22 mouse cellular contexts compared by ENCODE assay signal in the genomic region with DNA sequence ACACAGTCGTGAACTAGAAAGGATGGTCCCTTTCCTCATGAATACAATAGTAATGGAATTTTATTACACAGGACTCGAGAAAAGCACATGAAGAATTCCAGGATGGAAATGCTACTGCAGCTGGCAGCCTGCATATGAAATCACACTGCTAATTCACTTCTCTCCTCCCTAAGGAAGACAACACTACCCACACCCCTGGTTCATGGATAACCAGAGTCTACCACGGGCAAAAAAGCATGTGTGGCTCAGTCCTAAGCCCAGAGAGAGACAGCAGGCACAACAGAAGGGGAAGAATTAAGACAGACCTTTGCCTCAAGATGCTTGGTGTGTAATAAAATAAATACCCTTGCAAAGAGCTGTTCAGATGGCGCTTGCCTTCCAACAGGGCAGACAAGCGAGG.
DNase-seq lines count a peak whose midpoint lies in the region; ATAC-seq and TF ChIP-seq lines count a peak whose summit lies in the region.
"Had no signal": no experiment of that assay in that cellular context is flagged by ENCODE, and none has a peak within 500 bp of the region (broad histone marks: within the 10 kb centered on the region; RNA-seq: fewer than 3 reads in every experiment).

No protein-coding gene starts in this region.

- H3K4me1 ChIP-seq in forebrain, embryonic 10.5 days: no peaks in the 10 kb centered on the region
- no peaks in the 10 kb centered on the region for H3K4me1 ChIP-seq in forebrain, embryonic 12.5 days
- H3K4me1 ChIP-seq in hindbrain, postnatal 0 days (ENCODE audit: insufficient read depth, low read length): no peaks in the 10 kb centered on the region; the same call in 1 of the 2 replicates
- H3K4me1 ChIP-seq in hindbrain, embryonic 16.5 days (ENCODE audit: control insufficient read depth, insufficient read depth, low read depth, low read length): no peaks in the 10 kb centered on the region
- H3K4me1 ChIP-seq in neural tube, embryonic 15.5 days: peaks cover 22% of the 10 kb centered on the region; the same call in 1 of the 2 replicates
- H3K4me1 ChIP-seq: heart, embryonic 12.5 days; heart, embryonic 15.5 days had no signal

- H3K36me3 ChIP-seq in forebrain, embryonic 10.5 days (replicated peaks): no peaks in the 10 kb centered on the region
- no peaks in the 10 kb centered on the region for H3K36me3 ChIP-seq in forebrain, embryonic 12.5 days (replicated peaks)
- no peaks in the 10 kb centered on the region for H3K36me3 ChIP-seq in hindbrain, postnatal 0 days (ENCODE audit: insufficient read depth, low read length)
- no peaks in the 10 kb centered on the region for H3K36me3 ChIP-seq in hindbrain, embryonic 16.5 days (ENCODE audit: control insufficient read depth, insufficient read depth, low read length)
- H3K36me3 ChIP-seq in neural tube, embryonic 15.5 days: no peaks in the 10 kb centered on the region
- H3K36me3 ChIP-seq: forebrain, embryonic 15.5 days; heart, embryonic 12.5 days; heart, embryonic 15.5 days had no signal

- H3K27me3 ChIP-seq in forebrain, embryonic 10.5 days (ENCODE audit: poor library complexity, severe bottlenecking): no peaks in the 10 kb centered on the region
- no peaks in the 10 kb centered on the region for H3K27me3 ChIP-seq in forebrain, embryonic 12.5 days
- H3K27me3 ChIP-seq in hindbrain, postnatal 0 days (ENCODE audit: insufficient read depth, low read length): no peaks in the 10 kb centered on the region
- no peaks in the 10 kb centered on the region for H3K27me3 ChIP-seq in hindbrain, embryonic 16.5 days (replicated peaks; ENCODE audit: control insufficient read depth, insufficient read depth, low read length)
- H3K27me3 ChIP-seq in neural tube, embryonic 15.5 days (replicated peaks): no peaks in the 10 kb centered on the region
- H3K27me3 ChIP-seq: forebrain, embryonic 15.5 days; heart, embryonic 12.5 days; heart, embryonic 15.5 days had no signal

- H3K4me3 ChIP-seq in forebrain, embryonic 10.5 days: no peak overlapping the region
- H3K4me3 ChIP-seq in forebrain, embryonic 12.5 days (replicated peaks): no peak overlapping the region
- no peak overlapping the region for H3K4me3 ChIP-seq in hindbrain, postnatal 0 days (ENCODE audit: low read length)
- H3K4me3 ChIP-seq in hindbrain, embryonic 16.5 days (ENCODE audit: low read length): no peak overlapping the region
- H3K4me3 ChIP-seq in neural tube, embryonic 15.5 days (replicated peaks): no peak overlapping the region
- H3K4me3 ChIP-seq: forebrain, embryonic 15.5 days; gastrocnemius, adult 2 months; heart, embryonic 12.5 days; heart, embryonic 15.5 days had no signal

- no peak overlapping the region for H3K9ac ChIP-seq in forebrain, embryonic 12.5 days
- H3K9ac ChIP-seq in hindbrain, postnatal 0 days (replicated peaks; ENCODE audit: low read length): no peak overlapping the region
- no peak overlapping the region for H3K9ac ChIP-seq in hindbrain, embryonic 16.5 days (ENCODE audit: low read depth, low read length)
- H3K9ac ChIP-seq in neural tube, embryonic 15.5 days (replicated peaks): no peak overlapping the region
- H3K9ac ChIP-seq: forebrain, embryonic 15.5 days; heart, embryonic 12.5 days; heart, embryonic 15.5 days; hindbrain, embryonic 14.5 days had no signal

- TF ChIP-seq CTCF in hindbrain, postnatal 0 days (IDR thresholded peaks at IDR 0.05; ENCODE audit: low read depth): no peak

- no peak overlapping the region for H3K27ac ChIP-seq in forebrain, embryonic 10.5 days
- no peak overlapping the region for H3K27ac ChIP-seq in forebrain, embryonic 12.5 days
- 0 out of 2 replicates have a peak overlapping the region, but pooled peaks have one; percentile 38 for H3K27ac ChIP-seq in hindbrain, postnatal 0 days
- no peak overlapping the region for H3K27ac ChIP-seq in hindbrain, embryonic 16.5 days (ENCODE audit: low read depth, low read length)
- no peak overlapping the region for H3K27ac ChIP-seq in neural tube, embryonic 15.5 days (replicated peaks)
- H3K27ac ChIP-seq: forebrain, embryonic 15.5 days; gastrocnemius, adult 2 months; heart, embryonic 15.5 days; hindbrain, embryonic 14.5 days had no signal

- H3K9me3 ChIP-seq in forebrain, embryonic 10.5 days: no peaks in the 10 kb centered on the region
- no peaks in the 10 kb centered on the region for H3K9me3 ChIP-seq in forebrain, embryonic 12.5 days
- no peaks in the 10 kb centered on the region for H3K9me3 ChIP-seq in hindbrain, postnatal 0 days (ENCODE audit: low read length)
- H3K9me3 ChIP-seq in hindbrain, embryonic 16.5 days (ENCODE audit: control insufficient read depth, low read length): no peaks in the 10 kb centered on the region
- H3K9me3 ChIP-seq in neural tube, embryonic 15.5 days (replicated peaks): no peaks in the 10 kb centered on the region
- H3K9me3 ChIP-seq: forebrain, embryonic 15.5 days; heart, embryonic 12.5 days; heart, embryonic 15.5 days had no signal

- no peak for ATAC-seq in forebrain, embryonic 12.5 days (ENCODE audit: low FRiP score)
- no peak for ATAC-seq in hindbrain, postnatal 0 days
- no peak for ATAC-seq in hindbrain, embryonic 16.5 days
- ATAC-seq in neural tube, embryonic 15.5 days (ENCODE audit: low FRiP score): no peak
- ATAC-seq: forebrain, embryonic 15.5 days had no signal

- H3K4me2 ChIP-seq in forebrain, embryonic 12.5 days: no peak overlapping the region
- no peak overlapping the region for H3K4me2 ChIP-seq in hindbrain, postnatal 0 days (ENCODE audit: low read depth, low read length)
- no peak overlapping the region for H3K4me2 ChIP-seq in hindbrain, embryonic 16.5 days (ENCODE audit: low read length)
- H3K4me2 ChIP-seq in neural tube, embryonic 15.5 days: no peak overlapping the region
- H3K4me2 ChIP-seq: forebrain, embryonic 15.5 days; heart, embryonic 12.5 days; heart, embryonic 15.5 days; hindbrain, embryonic 14.5 days had no signal

- DNase-seq in forebrain, embryonic 10.5 days (ENCODE audit: extremely low spot score, low spot score): peak; percentile 3
- DNase-seq in hindbrain, postnatal 0 days (ENCODE audit: low spot score): no peak
- peak; percentile 10 for DNase-seq in layer of hippocampus, adult 9-11 months
- no peak for DNase-seq in layer of hippocampus, postnatal 36 days
- peak; percentile 54 for DNase-seq in brain, adult 2 months (ENCODE audit: low read depth, low spot score)
- DNase-seq: adrenal gland, adult 8-10 months; adrenal gland, postnatal 25 days; cerebellum, adult 18-20 months; cerebellum, adult 9-10 months; cerebellum, postnatal 14 days; gastrocnemius, adult 2 months; gastrocnemius, postnatal 14 days; heart, adult 18-20 months; heart, postnatal 10 days; heart, postnatal 36 days had no signal

- 89% methylated on average over 5 of the region's 5 CpGs for WGBS in forebrain, embryonic 10.5 days
- 90% methylated on average over 5 of the region's 5 CpGs for WGBS in forebrain, embryonic 12.5 days
- 77% methylated on average over 5 of the region's 5 CpGs for WGBS in hindbrain, postnatal 0 days
- WGBS in hindbrain, embryonic 16.5 days: 67% methylated on average over 5 of the region's 5 CpGs
- 62% methylated on average over 5 of the region's 5 CpGs for WGBS in neural tube, embryonic 15.5 days

Comparison
In these comparisons a context has a peak if more than half of its experiments do, and no peak if none do; other contexts are left out.
1. DNase-seq: peak in forebrain, embryonic 10.5 days (single experiment), layer of hippocampus, adult 9-11 months (single experiment) and brain, adult 2 months (single experiment); none in hindbrain, postnatal 0 days (single experiment) and layer of hippocampus, postnatal 36 days (0 of 2).